Mouse (Mus musculus) kidney, adult 11 months (tissue): ENCODE results near the gene Tbc1d20.
"Not testable (repeated sequence)": the region's sequence is repeated elsewhere in the genome, so short reads cannot be mapped to it uniquely, and the experiment has no call there.

Experiments
- DNase-seq: peaks from one replicate; pipeline ENCODE4 v3.0.0; 2022

The Tbc1d20 gene

GRCm38 (mm10) chr2:152293727-152294475 is at the start of gene Tbc1d20:
TSS of gene Tbc1d20 (plus strand) at chr2:152293828.
- DNase-seq = peak; percentile 93

GRCm38 (mm10) chr2:152247213-152247612 is 46.4 kb upstream of the Tbc1d20 start:
- DNase-seq = no peak

GRCm38 (mm10) chr2:152250511-152250910 is 43.1 kb upstream of the Tbc1d20 start:
- no peak for DNase-seq

GRCm38 (mm10) chr2:152259739-152260138 is 33.9 kb upstream of the Tbc1d20 start:
- DNase-seq = no peak

- DNase-seq = no peak
Measured at GRCm38 (mm10) chr2:152273639-152274038, 20.0 kb upstream of the Tbc1d20 start.

- no peak for DNase-seq
Measured at GRCm38 (mm10) chr2:152281407-152281806, 12.2 kb upstream of the Tbc1d20 start.

GRCm38 (mm10) chr2:152287560-152287959 is 6.1 kb upstream of the Tbc1d20 start:
- DNase-seq = no peak

GRCm38 (mm10) chr2:152288046-152288445 is 5.6 kb upstream of the Tbc1d20 start:
- DNase-seq = no peak

- not testable (repeated sequence) for DNase-seq
Measured at GRCm38 (mm10) chr2:152289623-152290022, 4.0 kb upstream of the Tbc1d20 start.

GRCm38 (mm10) chr2:152292475-152292874 is 1.2 kb upstream of the Tbc1d20 start:
- DNase-seq = no peak

GRCm38 (mm10) chr2:152293179-152293726 is 375 bp upstream of the Tbc1d20 start:
- DNase-seq = no peak

- no peak for DNase-seq
Measured at GRCm38 (mm10) chr2:152294541-152294940, 913 bp downstream of the Tbc1d20 start.

- DNase-seq = no peak
Measured at GRCm38 (mm10) chr2:152302862-152303261, 9.2 kb downstream of the Tbc1d20 start.

GRCm38 (mm10) chr2:152303781-152304180 is 10.2 kb downstream of the Tbc1d20 start:
- DNase-seq = no peak

GRCm38 (mm10) chr2:152305480-152305879 is 11.9 kb downstream of the Tbc1d20 start:
- DNase-seq = no peak

- no peak for DNase-seq
Measured at GRCm38 (mm10) chr2:152307186-152307585, 13.6 kb downstream of the Tbc1d20 start.

GRCm38 (mm10) chr2:152312996-152313395 is 19.4 kb downstream of the Tbc1d20 start:
- no peak for DNase-seq

- DNase-seq = no peak
Measured at GRCm38 (mm10) chr2:152313926-152314325, 20.3 kb downstream of the Tbc1d20 start.

GRCm38 (mm10) chr2:152317054-152317453 is 23.4 kb downstream of the Tbc1d20 start:
- no peak for DNase-seq

- no peak for DNase-seq
Measured at GRCm38 (mm10) chr2:152321558-152321957, 27.9 kb downstream of the Tbc1d20 start.

- no peak for DNase-seq
Measured at GRCm38 (mm10) chr2:152322198-152322597, 28.6 kb downstream of the Tbc1d20 start.

- DNase-seq = no peak
Measured at GRCm38 (mm10) chr2:152323971-152324370, 30.3 kb downstream of the Tbc1d20 start.

GRCm38 (mm10) chr2:152324842-152325241 is 31.2 kb downstream of the Tbc1d20 start:
- DNase-seq = no peak

GRCm38 (mm10) chr2:152326157-152326556 is 32.5 kb downstream of the Tbc1d20 start:
- no peak for DNase-seq

GRCm38 (mm10) chr2:152326654-152327053 is 33.0 kb downstream of the Tbc1d20 start:
- DNase-seq = no peak
